Mouse (Mus musculus) spleen, embryonic (tissue): ENCODE measurements around the gene Dscam.

Experiments used
- CTCF ChIA-PET: fragments of 350-600 bp; sonication (Branson Sonifier 250); formaldehyde crosslinking; loops from one replicate; lab custom pipeline; 2022; lab: Charles Lee

Gene Dscam

GRCm38 (mm10) chr16:96888036-96888435, 282.5 kb downstream of the Dscam start:
- CTCF ChIA-PET: no interaction called here

GRCm38 (mm10) chr16:96885817-96886216, 284.7 kb downstream of the Dscam start:
- CTCF ChIA-PET: no interaction called here

- CTCF ChIA-PET: interaction anchor here (0.6 kb wide), 1 partner anchor 582 kb away, joined by 3 read pairs; no protein-coding TSS in a partner anchor
These were observed 286.0 kb downstream of the Dscam start for GRCm38 (mm10) chr16:96884590-96884989.

- CTCF ChIA-PET: no interaction called here
These were observed 293.3 kb downstream of the Dscam start for GRCm38 (mm10) chr16:96877271-96877670.

- CTCF ChIA-PET: no interaction called here
These were observed 297.8 kb downstream of the Dscam start for GRCm38 (mm10) chr16:96872799-96873198.

- CTCF ChIA-PET: no interaction called here
These were observed 313.0 kb downstream of the Dscam start for GRCm38 (mm10) chr16:96857571-96857970.

GRCm38 (mm10) chr16:96855060-96855459, 315.5 kb downstream of the Dscam start:
- CTCF ChIA-PET: no interaction called here

GRCm38 (mm10) chr16:96852383-96852782, 318.2 kb downstream of the Dscam start:
- CTCF ChIA-PET: no interaction called here

- CTCF ChIA-PET: no interaction called here
These were observed 321.6 kb downstream of the Dscam start for GRCm38 (mm10) chr16:96848916-96849315.

GRCm38 (mm10) chr16:96846585-96846984, 324.0 kb downstream of the Dscam start:
- CTCF ChIA-PET: no interaction called here

GRCm38 (mm10) chr16:96846113-96846512, 324.4 kb downstream of the Dscam start:
- CTCF ChIA-PET: no interaction called here

GRCm38 (mm10) chr16:96845475-96846098, 325.0 kb downstream of the Dscam start:
- CTCF ChIA-PET: no interaction called here

- CTCF ChIA-PET: no interaction called here
These were observed 326.7 kb downstream of the Dscam start for GRCm38 (mm10) chr16:96843691-96844400.

- CTCF ChIA-PET: no interaction called here
These were observed 327.7 kb downstream of the Dscam start for GRCm38 (mm10) chr16:96842829-96843360.

GRCm38 (mm10) chr16:96819649-96820048, 350.9 kb downstream of the Dscam start:
- CTCF ChIA-PET: no interaction called here

- CTCF ChIA-PET: no interaction called here
These were observed 364.3 kb downstream of the Dscam start for GRCm38 (mm10) chr16:96806298-96806697.

- CTCF ChIA-PET: no interaction called here
These were observed 367.9 kb downstream of the Dscam start for GRCm38 (mm10) chr16:96802636-96803035.

- CTCF ChIA-PET: no interaction called here
These were observed 368.8 kb downstream of the Dscam start for GRCm38 (mm10) chr16:96801650-96802237.

GRCm38 (mm10) chr16:96795431-96795830, 375.1 kb downstream of the Dscam start:
- CTCF ChIA-PET: no interaction called here

GRCm38 (mm10) chr16:96791307-96791706, 379.2 kb downstream of the Dscam start:
- CTCF ChIA-PET: no interaction called here

- CTCF ChIA-PET: no interaction called here
These were observed 382.3 kb downstream of the Dscam start for GRCm38 (mm10) chr16:96788286-96788685.

GRCm38 (mm10) chr16:96779021-96779420, 391.5 kb downstream of the Dscam start:
- CTCF ChIA-PET: no interaction called here

- CTCF ChIA-PET: interaction anchor here (0.8 kb wide), 1 partner anchor 16 kb away, joined by 5 read pairs; no protein-coding TSS in a partner anchor
These were observed 396.3 kb downstream of the Dscam start for GRCm38 (mm10) chr16:96774245-96774644.
